Mouse (Mus musculus) lung, postnatal 36 days (tissue): ENCODE data around the gene 0610030E20Rik.

Source experiments
- DNase-seq: peaks from one replicate; pipeline ENCODE4 v3.0.0; 2022; ENCODE audit warnings: mixed read lengths

Gene 0610030E20Rik

GRCm38 (mm10) chr6:72347166-72347941 is at the start of gene 0610030E20Rik:
TSS of gene 0610030E20Rik (plus strand) at chr6:72347317.
- DNase-seq, result peak; percentile 83

GRCm38 (mm10) chr6:72297825-72298224 is 49.3 kb upstream of the 0610030E20Rik start:
- peak; percentile 9 for DNase-seq

DNA sequence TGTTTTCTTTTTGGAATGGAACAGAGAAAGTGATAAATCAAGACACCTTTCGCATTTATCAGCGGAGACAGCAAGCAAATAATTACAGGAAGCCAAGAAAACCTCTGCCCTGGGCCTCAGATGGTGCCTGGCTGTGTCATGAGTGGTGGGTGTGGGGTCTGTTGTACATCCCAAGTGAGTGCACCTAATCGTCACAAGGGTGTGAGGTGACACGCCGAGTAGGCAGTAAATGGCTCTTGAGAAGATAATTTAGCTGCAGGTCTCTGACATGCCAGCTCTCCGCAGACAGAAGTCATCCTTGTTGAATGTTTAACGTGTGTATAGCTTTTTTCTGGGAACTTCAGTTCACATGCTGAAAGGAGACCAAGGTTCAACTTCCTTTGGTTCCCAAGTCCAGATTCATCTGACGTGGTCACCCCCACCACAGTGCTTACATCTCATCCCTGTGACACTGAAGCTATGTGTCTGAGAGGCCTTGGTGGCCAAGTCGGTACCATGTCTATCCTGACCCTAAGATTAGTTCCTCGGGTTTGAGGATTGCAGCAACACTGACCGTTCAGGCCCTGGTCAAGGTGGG is 44.7 kb upstream of the 0610030E20Rik start:
- DNase-seq, result no peak

DNA sequence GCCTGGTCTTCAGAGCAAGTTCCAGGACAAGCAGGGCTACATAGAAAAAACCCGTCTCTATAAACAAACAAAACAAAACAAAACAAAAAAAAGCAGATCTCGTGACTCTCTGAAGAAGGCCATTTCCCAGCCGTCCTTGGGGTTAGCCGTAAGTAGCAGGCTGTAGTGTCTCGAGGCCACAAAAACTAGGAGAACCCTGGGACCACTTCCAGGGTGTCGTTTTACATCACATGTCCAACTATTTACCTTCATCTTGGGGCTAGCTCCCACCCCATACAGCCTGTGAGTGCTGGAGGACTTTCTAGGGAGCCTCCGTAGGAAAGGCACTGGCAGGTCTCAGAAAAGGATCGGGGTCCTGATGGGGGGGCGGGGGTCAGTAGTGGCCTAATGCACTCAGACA is 43.6 kb upstream of the 0610030E20Rik start:
- DNase-seq, result peak; percentile 78

DNA sequence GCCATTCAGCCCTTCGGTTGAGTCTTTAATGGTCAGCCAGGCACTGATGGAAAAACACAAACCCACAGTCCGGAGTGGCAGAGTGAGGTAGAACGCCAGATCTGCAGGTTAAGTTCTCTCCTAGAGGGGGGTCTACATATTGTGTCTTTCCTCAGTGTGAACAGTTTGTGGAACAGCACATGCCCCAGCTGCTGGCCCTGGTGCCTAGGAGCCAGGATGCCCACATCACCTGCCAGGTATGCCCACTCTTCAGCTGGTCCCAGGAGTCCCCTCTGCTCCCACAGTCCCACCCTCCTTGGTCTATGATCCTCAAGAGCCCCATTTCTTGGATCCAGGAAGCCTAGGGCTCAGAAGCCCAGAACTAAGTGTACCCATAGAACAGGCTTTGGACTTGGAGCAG is 34.9 kb upstream of the 0610030E20Rik start:
- DNase-seq, result no peak

GRCm38 (mm10) chr6:72313124-72313867 is 33.8 kb upstream of the 0610030E20Rik start:
- DNase-seq, result no peak

DNA sequence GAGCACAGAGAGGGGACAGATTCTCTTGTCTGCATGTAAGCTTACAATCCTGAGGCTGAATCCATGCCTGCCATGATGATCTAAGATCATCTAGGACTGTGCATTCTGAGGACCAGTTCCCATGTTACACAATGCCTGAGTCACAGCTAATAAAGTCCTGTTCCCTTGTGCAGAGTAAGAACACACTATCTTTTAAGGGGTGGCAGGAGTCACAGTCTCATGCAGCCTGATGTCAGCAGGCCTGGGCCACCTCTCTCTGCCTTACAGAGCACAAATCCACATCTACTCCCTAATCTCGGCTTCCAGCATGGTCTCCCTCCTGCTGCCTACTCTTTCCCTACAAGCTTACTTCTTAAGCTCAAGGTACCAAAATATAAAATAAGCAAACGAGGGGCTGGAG is 31.7 kb upstream of the 0610030E20Rik start:
- peak; percentile 28 for DNase-seq

GRCm38 (mm10) chr6:72316044-72316443 is 31.1 kb upstream of the 0610030E20Rik start:
- DNase-seq, result peak; percentile 69

DNA sequence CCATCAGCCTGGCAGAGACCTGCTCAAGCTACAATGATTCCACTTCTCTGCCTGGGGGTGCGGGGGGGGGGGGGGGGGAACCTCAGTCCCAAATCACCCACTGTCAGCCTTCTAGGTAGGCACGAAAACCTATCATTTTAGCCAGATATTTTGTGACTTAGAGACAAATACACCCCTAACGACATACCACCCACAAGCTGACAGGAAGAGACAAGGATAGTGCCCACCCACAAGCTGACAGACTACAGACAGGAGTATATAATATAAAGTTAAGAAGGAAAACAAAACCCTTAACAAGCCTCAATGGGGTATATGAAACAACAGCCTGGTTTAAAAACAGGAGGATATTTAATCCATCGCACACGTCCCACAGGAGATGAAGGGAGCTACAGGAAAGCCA is 28.7 kb upstream of the 0610030E20Rik start:
- DNase-seq, result no peak

GRCm38 (mm10) chr6:72319019-72319418 is 28.1 kb upstream of the 0610030E20Rik start:
- DNase-seq, result peak; percentile 71

DNA sequence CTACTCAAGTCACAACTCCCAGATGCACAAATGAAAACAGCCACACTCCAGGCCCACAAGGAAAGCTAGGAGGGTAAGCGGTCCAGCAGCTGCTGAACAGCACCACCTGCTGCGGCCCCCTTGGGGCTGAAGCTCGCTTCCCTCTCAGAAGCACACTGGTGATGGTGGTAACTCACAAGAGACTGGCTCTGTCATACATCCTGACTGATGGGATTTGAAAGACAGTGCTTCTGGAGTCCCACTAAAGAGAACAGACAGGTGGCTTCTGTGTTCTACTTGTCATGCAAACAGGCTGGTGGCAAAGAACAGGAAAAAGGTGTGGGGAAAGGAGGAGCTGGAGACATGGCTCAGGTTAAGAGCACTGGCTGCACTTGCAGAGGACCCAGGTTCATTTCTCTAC is 24.2 kb upstream of the 0610030E20Rik start:
- no peak for DNase-seq

- no peak for DNase-seq
These were observed 23.2 kb upstream of the 0610030E20Rik start for GRCm38 (mm10) chr6:72323786-72324508.

GRCm38 (mm10) chr6:72326274-72326673 is 20.8 kb upstream of the 0610030E20Rik start:
- peak; percentile 86 for DNase-seq

GRCm38 (mm10) chr6:72329019-72329418 is 18.1 kb upstream of the 0610030E20Rik start:
- DNase-seq, result no peak

- no peak for DNase-seq
These were observed 17.0 kb upstream of the 0610030E20Rik start for GRCm38 (mm10) chr6:72330133-72330532.

GRCm38 (mm10) chr6:72333111-72333510 is 14.0 kb upstream of the 0610030E20Rik start:
- DNase-seq, result no peak

GRCm38 (mm10) chr6:72340481-72340880 is 6.6 kb upstream of the 0610030E20Rik start:
- no peak for DNase-seq

DNA sequence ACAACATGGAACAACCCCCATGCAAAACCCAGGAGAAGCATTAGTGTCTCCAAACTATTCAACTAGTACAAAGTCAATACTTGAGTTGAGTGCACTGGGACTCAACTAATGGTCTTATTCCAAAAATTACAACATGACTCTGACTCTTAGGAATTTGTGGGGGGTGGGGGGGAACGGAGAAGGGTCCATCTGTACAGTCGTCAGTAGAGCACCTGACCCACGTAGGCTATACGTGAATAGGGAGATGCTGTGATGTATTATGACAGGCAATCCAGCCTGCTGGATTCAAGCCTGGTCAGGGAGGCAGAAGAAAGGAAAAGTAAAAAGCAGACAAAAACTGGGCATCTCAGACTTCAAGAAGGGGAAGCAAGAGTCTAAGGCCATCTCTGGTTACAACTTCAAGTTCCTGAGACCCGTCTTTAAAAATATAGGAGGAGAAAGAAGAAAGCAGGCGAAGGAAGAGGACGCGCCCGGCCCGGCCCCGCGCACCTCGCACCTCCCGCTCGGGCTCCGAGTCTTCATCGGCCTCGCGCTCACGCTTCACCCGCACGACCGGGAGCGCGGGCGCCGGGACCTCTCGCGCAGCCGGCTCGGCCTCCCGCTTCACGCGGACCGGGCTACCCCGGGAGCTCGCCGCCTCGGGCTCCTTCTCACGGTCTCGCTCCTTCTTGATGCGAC is 2.6 kb upstream of the 0610030E20Rik start:
- DNase-seq, result no peak

GRCm38 (mm10) chr6:72345074-72345567 is 2.0 kb upstream of the 0610030E20Rik start, which contains the start of gene Usp39:
TSS of gene Usp39 (minus strand) at chr6:72345184.
- peak; percentile 98 for DNase-seq

DNA sequence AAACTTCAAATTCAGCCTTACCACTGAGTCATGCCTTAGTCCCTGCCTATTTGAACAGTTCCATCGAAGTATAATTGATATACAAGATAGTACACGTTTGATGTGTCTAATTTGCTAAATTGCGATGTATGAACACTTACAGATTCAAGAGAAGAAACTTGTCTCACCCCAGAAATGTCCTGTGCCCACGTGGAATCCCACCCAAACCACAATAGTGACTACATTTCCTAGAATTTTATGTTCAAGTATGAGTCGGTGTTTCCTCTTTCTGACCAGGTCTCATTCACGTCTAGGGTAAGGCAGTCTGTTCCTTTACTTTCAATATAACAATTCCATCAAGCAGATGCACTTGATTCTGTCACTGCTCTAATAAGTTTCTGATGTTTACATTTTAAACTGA is 1.5 kb upstream of the 0610030E20Rik start:
- no peak for DNase-seq

GRCm38 (mm10) chr6:72346261-72346660 is 856 bp upstream of the 0610030E20Rik start:
- no peak for DNase-seq

- no peak for DNase-seq
These were observed 1.3 kb downstream of the 0610030E20Rik start for GRCm38 (mm10) chr6:72348411-72348810.
